Mouse (Mus musculus): ENCODE measurements around the gene B3galt1. TPM values are rescaled to one million over a fixed set of nuclear protein-coding genes. Genes with fewer than 3 reads are reported as not detected.

Gene B3galt1
- polyA plus RNA-seq, 1 experiment, result 0.04 TPM

- H3K4me1 ChIP-seq (ENCODE audit: control insufficient read depth, insufficient read depth, insufficient read length, low read length), result no peaks in the 10 kb centered on the region
- TF ChIP-seq POLR2A (IDR thresholded peaks at IDR 0.05; ENCODE audit: low read depth, low read length), result no peak
- no peak for TF ChIP-seq CTCF (IDR thresholded peaks at IDR 0.05; ENCODE audit: extremely low read depth, insufficient read length, insufficient replicate concordance, low read depth, low read length)
- no peaks in the 10 kb centered on the region for H3K36me3 ChIP-seq (ENCODE audit: control insufficient read depth, insufficient read depth, low read length)
Observed at GRCm38 (mm10) chr2:67859004-67859403, 293.3 kb downstream of the B3galt1 start.

GRCm38 (mm10) chr2:67873368-67873767, 307.7 kb downstream of the B3galt1 start:
- no peaks in the 10 kb centered on the region for H3K4me1 ChIP-seq (ENCODE audit: control insufficient read depth, insufficient read depth, insufficient read length, low read length)
- no peaks in the 10 kb centered on the region for H3K36me3 ChIP-seq (ENCODE audit: control insufficient read depth, insufficient read depth, low read length)
- 74% methylated on average over 3 of the region's 3 CpGs for WGBS
- H3K27me3 ChIP-seq (ENCODE audit: control insufficient read depth, insufficient read depth, low read length), result no peaks in the 10 kb centered on the region
- H3K27ac ChIP-seq (ENCODE audit: insufficient read depth, low read depth, low read length), result no peak overlapping the region
- no peak overlapping the region for H3K4me3 ChIP-seq (ENCODE audit: low read depth, low read length)
- no peak for TF ChIP-seq CTCF (IDR thresholded peaks at IDR 0.05; ENCODE audit: extremely low read depth, insufficient read length, insufficient replicate concordance, low read depth, low read length)
- no peak for TF ChIP-seq POLR2A (IDR thresholded peaks at IDR 0.05; ENCODE audit: low read depth, low read length)

More at GRCm38 (mm10) chr2:67859004-67859403, 293.3 kb downstream of the B3galt1 start:
- WGBS, result 86% methylated on average over 2 of the region's 2 CpGs
- H3K4me3 ChIP-seq (ENCODE audit: low read depth, low read length), result no peak overlapping the region
- no peak overlapping the region for H3K27ac ChIP-seq (ENCODE audit: insufficient read depth, low read depth, low read length)
- no peaks in the 10 kb centered on the region for H3K27me3 ChIP-seq (ENCODE audit: control insufficient read depth, insufficient read depth, low read length)

- Histone ChIP-seq H3K4me3 (ENCODE audit: low read depth, low read length) (no peak overlapping the region), H3K4me1 (ENCODE audit: control insufficient read depth, insufficient read depth, insufficient read length, low read length) (no peaks in the 10 kb centered on the region), H3K36me3 (ENCODE audit: control insufficient read depth, insufficient read depth, low read length) (no peaks in the 10 kb centered on the region), H3K27me3 (ENCODE audit: control insufficient read depth, insufficient read depth, low read length) (no peaks in the 10 kb centered on the region), H3K27ac (ENCODE audit: insufficient read depth, low read depth, low read length) (no peak overlapping the region)
- 74% methylated on average over 3 of the region's 3 CpGs for WGBS
- no peak for TF ChIP-seq CTCF (IDR thresholded peaks at IDR 0.05; ENCODE audit: extremely low read depth, insufficient read length, insufficient replicate concordance, low read depth, low read length)
- TF ChIP-seq POLR2A (IDR thresholded peaks at IDR 0.05; ENCODE audit: low read depth, low read length), result no peak
Observed at GRCm38 (mm10) chr2:67879836-67880235, 314.2 kb downstream of the B3galt1 start.

GRCm38 (mm10) chr2:67881713-67882281, 316.1 kb downstream of the B3galt1 start:
- TF ChIP-seq POLR2A (IDR thresholded peaks at IDR 0.05; ENCODE audit: low read depth, low read length) (no peak), CTCF (IDR thresholded peaks at IDR 0.05; ENCODE audit: extremely low read depth, insufficient read length, insufficient replicate concordance, low read depth, low read length) (no peak)
- no peaks in the 10 kb centered on the region for H3K27me3 ChIP-seq (ENCODE audit: control insufficient read depth, insufficient read depth, low read length)
- whole genome bisulfite sequencing, result 46% methylated on average over 1 of the region's 1 CpGs

GRCm38 (mm10) chr2:67897956-67898689, 332.5 kb downstream of the B3galt1 start:
- Histone ChIP-seq H3K36me3 (ENCODE audit: control insufficient read depth, insufficient read depth, low read length) (no peaks in the 10 kb centered on the region), H3K27ac (ENCODE audit: insufficient read depth, low read depth, low read length) (no peak overlapping the region), H3K4me1 (ENCODE audit: control insufficient read depth, insufficient read depth, insufficient read length, low read length) (no peaks in the 10 kb centered on the region), H3K4me3 (ENCODE audit: low read depth, low read length) (no peak overlapping the region), H3K27me3 (ENCODE audit: control insufficient read depth, insufficient read depth, low read length) (no peaks in the 10 kb centered on the region)
- TF ChIP-seq CTCF (IDR thresholded peaks at IDR 0.05; ENCODE audit: extremely low read depth, insufficient read length, insufficient replicate concordance, low read depth, low read length) (no peak), POLR2A (IDR thresholded peaks at IDR 0.05; ENCODE audit: low read depth, low read length) (no peak)
- 60% methylated on average over 2 of the region's 2 CpGs for WGBS

More at GRCm38 (mm10) chr2:67881713-67882281, 316.1 kb downstream of the B3galt1 start:
- Histone ChIP-seq H3K27ac (ENCODE audit: insufficient read depth, low read depth, low read length) (no peak overlapping the region), H3K4me1 (ENCODE audit: control insufficient read depth, insufficient read depth, insufficient read length, low read length) (no peaks in the 10 kb centered on the region), H3K36me3 (ENCODE audit: control insufficient read depth, insufficient read depth, low read length) (no peaks in the 10 kb centered on the region), H3K4me3 (ENCODE audit: low read depth, low read length) (no peak overlapping the region)

- TF ChIP-seq POLR2A (IDR thresholded peaks at IDR 0.05; ENCODE audit: low read depth, low read length) (no peak), CTCF (IDR thresholded peaks at IDR 0.05; ENCODE audit: extremely low read depth, insufficient read length, insufficient replicate concordance, low read depth, low read length) (no peak)
- no peaks in the 10 kb centered on the region for H3K4me1 ChIP-seq (ENCODE audit: control insufficient read depth, insufficient read depth, insufficient read length, low read length)
- H3K27ac ChIP-seq (ENCODE audit: insufficient read depth, low read depth, low read length), result no peak overlapping the region
- H3K4me3 ChIP-seq (ENCODE audit: low read depth, low read length), result no peak overlapping the region
- H3K36me3 ChIP-seq (ENCODE audit: control insufficient read depth, insufficient read depth, low read length), result no peaks in the 10 kb centered on the region
- 85% methylated on average over 6 of the region's 6 CpGs for WGBS
- no peaks in the 10 kb centered on the region for H3K27me3 ChIP-seq (ENCODE audit: control insufficient read depth, insufficient read depth, low read length)
Observed at GRCm38 (mm10) chr2:67901574-67901973, 335.9 kb downstream of the B3galt1 start.

- Histone ChIP-seq H3K36me3 (ENCODE audit: control insufficient read depth, insufficient read depth, low read length) (no peaks in the 10 kb centered on the region), H3K27ac (ENCODE audit: insufficient read depth, low read depth, low read length) (no peak overlapping the region), H3K4me1 (ENCODE audit: control insufficient read depth, insufficient read depth, insufficient read length, low read length) (no peaks in the 10 kb centered on the region), H3K4me3 (ENCODE audit: low read depth, low read length) (no peak overlapping the region), H3K27me3 (ENCODE audit: control insufficient read depth, insufficient read depth, low read length) (no peaks in the 10 kb centered on the region)
- TF ChIP-seq CTCF (IDR thresholded peaks at IDR 0.05; ENCODE audit: extremely low read depth, insufficient read length, insufficient replicate concordance, low read depth, low read length), result no peak
- TF ChIP-seq POLR2A (IDR thresholded peaks at IDR 0.05; ENCODE audit: low read depth, low read length), result no peak
- 78% methylated on average over 8 of the region's 8 CpGs for WGBS
Observed at GRCm38 (mm10) chr2:67902651-67903292, 337.1 kb downstream of the B3galt1 start.
